Mouse (Mus musculus) MEL (cell line): ENCODE measurements at regions not wholly inside any gene's neighbourhood (a gene's known extent, or its start where the extent isn't known, plus 50 kb on each side); places are given as distances from the start of the nearest gene placed in this dataset.

Source experiments
- CTCF ChIP-seq, 3 experiments: IDR thresholded peaks in 2 of 3; conservative IDR thresholded peaks in 1 of 3; 2 replicates each; pipeline ENCODE4 v1.5.1; 2011 to 2012; ENCODE audit warnings: low read length in 3 of 3, low read depth in 2 of 3, mild to moderate bottlenecking in 2 of 3, improper control_type of control experiment in 1 of 3, inconsistent platforms in 1 of 3, mixed read lengths in 1 of 3, moderate library complexity in 1 of 3; ENCODE audit not compliant: control insufficient read depth in 1 of 3, insufficient read depth in 1 of 3, poor library complexity in 1 of 3, severe bottlenecking in 1 of 3
- EP300 ChIP-seq, 2 experiments: IDR thresholded peaks; 2 replicates each; pipeline ENCODE4 v1.6.1; 2011; ENCODE audit warnings: improper control_type of control experiment in 2 of 2, low read length in 2 of 2, low read depth in 1 of 2, mild to moderate bottlenecking in 1 of 2
- HCFC1 ChIP-seq: IDR thresholded peaks from 2 replicates; pipeline ENCODE4 v1.6.1; 2012; ENCODE audit warnings: low read depth, mild to moderate bottlenecking, inconsistent platforms, low read length, improper control_type of control experiment, moderate library complexity
- JUND ChIP-seq: IDR thresholded peaks from 2 replicates; pipeline ENCODE4 v1.6.1; 2011; ENCODE audit warnings: low read depth, mild to moderate bottlenecking, improper control_type of control experiment, low read length
- KAT2A ChIP-seq: conservative IDR thresholded peaks from 2 replicates; pipeline ENCODE4 v1.6.1; 2012; ENCODE audit warnings: low read depth, low read length, improper control_type of control experiment, inconsistent platforms
- MAZ ChIP-seq: IDR thresholded peaks from 2 replicates; pipeline ENCODE4 v1.6.1; 2012; ENCODE audit warnings: low read depth, mild to moderate bottlenecking, inconsistent platforms, low read length, improper control_type of control experiment
- MXI1 ChIP-seq: IDR thresholded peaks from 2 replicates; pipeline ENCODE4 v1.6.1; 2011; ENCODE audit warnings: mild to moderate bottlenecking, low read depth, low read length, improper control_type of control experiment
- NELFE ChIP-seq: IDR thresholded peaks from 2 replicates; pipeline ENCODE4 v1.6.1; 2011; ENCODE audit warnings: low read depth, low read length, improper control_type of control experiment
- POLR2A ChIP-seq, 2 experiments: IDR thresholded peaks; 2 replicates each; pipeline ENCODE4 v1.6.1; 2011 to 2012; ENCODE audit warnings: low read length in 2 of 2, mild to moderate bottlenecking in 2 of 2, control low read depth in 1 of 2, improper control_type of control experiment in 1 of 2, low read depth in 1 of 2, moderate library complexity in 1 of 2; ENCODE audit not compliant: control insufficient read depth in 1 of 2, insufficient read depth in 1 of 2, poor library complexity in 1 of 2
- POLR2AphosphoS2 ChIP-seq: IDR thresholded peaks from 2 replicates; pipeline ENCODE4 v1.6.1; 2011; ENCODE audit warnings: low read length, improper control_type of control experiment
- SMC3 ChIP-seq: IDR thresholded peaks from 2 replicates; pipeline ENCODE4 v1.6.1; 2011; ENCODE audit warnings: low read depth, low read length, improper control_type of control experiment
- TBP ChIP-seq: IDR thresholded peaks from 2 replicates; pipeline ENCODE4 v1.8.0; 2011; ENCODE audit warnings: low read depth, low read length, improper control_type of control experiment

DNA sequence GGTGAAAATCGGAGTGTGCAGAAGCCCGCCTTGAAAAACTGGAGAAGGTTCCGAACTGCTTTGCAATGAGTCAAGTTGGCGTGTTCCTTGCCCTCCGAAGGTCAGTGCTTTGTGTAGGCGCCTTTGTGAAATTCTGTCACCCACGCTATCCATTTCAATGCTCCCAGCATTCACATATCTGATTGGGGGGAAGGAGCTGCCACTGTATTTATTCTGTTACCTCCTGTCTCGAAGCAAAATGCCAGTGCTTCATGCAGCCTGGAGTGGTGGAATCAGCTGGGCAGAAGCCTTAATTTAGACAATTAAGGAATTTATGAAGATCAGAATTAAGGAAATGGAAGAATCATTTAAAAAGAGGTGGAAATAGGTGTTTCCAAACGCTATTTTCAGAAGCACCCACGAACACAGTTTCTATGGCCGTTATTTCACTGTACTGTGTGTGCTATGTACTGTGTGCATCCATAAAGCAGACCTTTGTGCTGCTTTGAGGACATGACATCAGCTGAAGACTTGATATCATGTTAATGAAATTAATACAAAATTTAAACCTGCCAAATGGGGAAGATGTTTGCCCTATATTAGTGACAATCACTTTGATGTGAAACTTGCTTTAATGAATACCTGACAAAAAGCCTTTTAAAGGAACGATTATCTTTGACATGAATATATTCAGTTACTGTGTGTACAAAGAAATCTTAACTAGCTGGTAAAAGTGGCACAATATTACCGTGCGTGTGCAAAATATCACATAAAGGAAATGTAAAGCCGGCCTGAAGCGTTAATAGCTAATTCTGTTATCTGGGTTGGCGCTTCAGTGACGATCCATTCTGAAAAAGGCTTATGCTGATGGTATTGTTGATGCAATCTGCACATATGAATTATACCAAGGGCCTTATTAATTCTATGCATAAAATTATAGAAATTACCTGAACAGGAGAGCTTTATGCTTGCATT is 72.9 kb upstream of the Gls start:
- no peak for TF ChIP-seq JUND
- TF ChIP-seq EP300 (IDR thresholded peaks at IDR 0.05; ENCODE audit: low read depth in 1 of 2, low read length in 2 of 2) = no peak
- TF ChIP-seq HCFC1 = no peak
- TF ChIP-seq CTCF (IDR thresholded peaks at IDR 0.05 in 2 of 3, conservative IDR thresholded peaks at IDR 0.05 in 1 of 3; ENCODE audit: control insufficient read depth in 1 of 3, insufficient read depth in 1 of 3, low read depth in 2 of 3, low read length in 3 of 3, poor library complexity in 1 of 3, severe bottlenecking in 1 of 3) = no peak
- no peak for TF ChIP-seq KAT2A
- no peak for TF ChIP-seq MXI1
- no peak for TF ChIP-seq SMC3
- no peak for TF ChIP-seq POLR2A (IDR thresholded peaks at IDR 0.05; ENCODE audit: control insufficient read depth in 1 of 2, insufficient read depth in 1 of 2, low read depth in 1 of 2, low read length in 2 of 2, poor library complexity in 1 of 2)
- TF ChIP-seq NELFE = no peak
- no peak for TF ChIP-seq TBP
- TF ChIP-seq MAZ = no peak
- TF ChIP-seq POLR2AphosphoS2 = no peak
